Mouse (Mus musculus): ENCODE data around the gene Pcsk5.

The Pcsk5 gene

GRCm38 (mm10) chr19:17837471-17837859 lies at the start of gene Pcsk5:
TSS of gene Pcsk5 (minus strand) at chr19:17837632.
- DNase-seq (ENCODE audit: low spot score in 2 of 2) = peak in 1 of 2 experiments; percentile 84

GRCm38 (mm10) chr19:17875804-17876203 lies 38.4 kb upstream of the Pcsk5 start:
- no peak for DNase-seq (ENCODE audit: low spot score in 2 of 2)

DNA sequence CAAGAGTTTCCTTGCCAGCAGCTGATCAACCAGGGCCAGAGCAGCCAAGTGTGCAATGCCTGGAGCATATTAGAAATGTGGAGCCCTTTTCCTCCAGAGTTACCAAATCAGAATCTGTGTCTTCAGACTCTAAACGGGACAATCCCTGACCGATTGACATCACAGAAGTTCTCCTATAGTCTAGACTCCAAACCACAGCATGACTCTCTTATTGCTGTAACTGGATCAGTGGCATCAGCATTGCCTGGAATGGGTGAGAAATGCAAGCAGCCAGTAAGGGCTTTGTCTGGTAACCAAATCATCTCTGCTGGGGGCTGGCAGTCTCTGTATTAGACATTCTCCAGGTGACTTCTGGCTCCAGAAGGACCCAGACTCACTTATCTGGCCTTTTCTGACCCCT lies 37.0 kb upstream of the Pcsk5 start:
- DNase-seq (ENCODE audit: low spot score in 2 of 2) = no peak

- no peak for DNase-seq (ENCODE audit: low spot score in 2 of 2)
These were observed 36.3 kb upstream of the Pcsk5 start for GRCm38 (mm10) chr19:17873755-17874154.

DNA sequence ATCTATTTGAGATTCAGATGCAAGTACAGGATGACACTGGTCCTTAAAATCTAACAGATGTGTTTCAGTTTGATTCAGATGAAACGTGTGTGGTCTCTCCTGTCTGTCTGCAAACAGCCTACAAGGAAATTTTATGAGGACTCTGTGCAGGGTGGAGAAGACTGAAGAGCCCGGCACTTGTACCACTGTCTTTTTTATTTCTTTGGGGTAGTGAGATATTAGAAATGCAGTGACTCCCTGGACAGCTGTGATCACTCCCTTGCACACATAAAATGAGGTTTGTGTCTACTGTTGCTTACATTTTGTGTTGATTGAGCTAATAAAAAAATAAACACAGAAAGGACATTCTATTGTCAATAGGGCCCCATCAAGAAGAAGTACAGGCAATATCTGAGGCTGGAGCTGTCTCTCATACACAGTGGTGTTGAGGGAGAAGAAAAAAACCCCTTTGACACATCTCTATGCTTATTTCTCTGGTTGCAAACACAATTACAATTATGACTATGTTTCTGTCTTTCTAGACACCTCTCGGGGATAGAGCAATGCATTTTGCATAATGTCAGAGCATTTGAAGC lies 29.0 kb upstream of the Pcsk5 start:
- no peak for DNase-seq (ENCODE audit: low spot score in 2 of 2)

DNA sequence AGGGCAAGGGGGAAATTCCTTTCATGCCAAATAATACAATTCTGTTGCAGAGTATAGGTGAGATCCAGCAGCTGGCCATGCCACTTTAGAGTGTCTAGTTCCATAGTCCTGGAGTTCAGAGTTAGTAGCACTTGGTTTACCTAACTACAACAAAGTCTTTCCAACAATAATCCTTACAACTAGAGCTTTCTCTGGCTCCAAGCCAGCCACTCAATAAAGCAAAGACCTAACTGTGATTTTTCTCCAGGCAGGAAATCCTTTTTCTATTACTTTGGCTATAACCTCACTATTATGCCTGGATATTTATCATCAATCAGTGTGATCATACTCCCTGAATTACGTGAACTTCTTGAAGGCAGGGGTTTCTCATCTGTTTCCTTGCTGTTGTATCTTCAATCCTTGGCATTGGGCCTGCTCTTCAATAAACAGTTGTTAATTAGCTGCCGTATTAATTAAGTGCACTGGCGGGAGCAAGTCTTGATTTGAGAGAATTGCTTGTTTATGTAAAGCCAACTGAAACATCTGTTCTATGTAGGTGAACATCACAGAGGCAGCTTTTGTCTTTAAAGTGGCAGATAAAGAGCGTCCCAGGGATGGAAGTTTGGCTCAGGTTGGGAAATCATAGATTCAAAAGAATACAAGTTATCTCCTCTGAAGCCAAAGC lies 23.1 kb upstream of the Pcsk5 start:
- DNase-seq (ENCODE audit: low spot score in 2 of 2) = no peak

GRCm38 (mm10) chr19:17856741-17857140 lies 19.3 kb upstream of the Pcsk5 start:
- DNase-seq (ENCODE audit: low spot score in 2 of 2) = no peak

DNA sequence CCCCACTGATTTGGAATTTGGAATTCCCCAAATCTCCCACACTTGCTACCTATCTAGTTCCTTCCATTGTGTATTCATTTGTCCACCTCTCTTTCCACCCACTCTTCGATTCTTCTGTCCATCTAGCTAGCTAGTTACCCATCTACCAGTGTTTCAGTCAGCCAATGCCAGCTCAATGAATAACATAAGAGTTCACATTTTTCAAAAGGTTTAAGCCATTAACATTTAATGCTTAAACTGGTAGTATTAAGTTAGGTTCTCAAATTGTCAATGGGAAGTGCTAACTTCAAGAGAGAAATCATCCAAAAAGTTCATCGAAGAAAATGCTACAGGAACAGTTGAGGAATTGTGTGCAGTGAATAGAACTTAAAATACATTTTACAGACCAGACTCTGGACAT lies 11.0 kb upstream of the Pcsk5 start:
- DNase-seq (ENCODE audit: low spot score in 2 of 2) = no peak

DNA sequence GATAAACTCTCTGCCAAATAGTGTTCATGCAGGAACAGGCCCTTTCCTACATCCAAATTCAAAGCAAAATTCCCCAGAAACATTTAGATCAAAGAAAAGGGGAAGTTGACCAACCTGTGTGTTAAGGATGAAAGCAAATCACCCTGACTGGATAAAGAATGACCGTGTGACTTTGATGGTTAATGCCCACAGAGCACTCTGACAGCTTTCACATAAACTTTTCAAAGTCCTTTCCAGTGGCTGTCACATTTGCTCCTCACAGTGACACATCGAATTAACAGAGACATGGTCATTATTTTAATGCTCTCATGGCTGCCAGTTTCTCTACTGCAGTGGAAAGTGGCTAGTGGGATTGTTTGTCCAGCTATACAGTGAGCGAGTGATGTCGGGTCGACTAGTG lies 8.5 kb upstream of the Pcsk5 start:
- no peak for DNase-seq (ENCODE audit: low spot score in 2 of 2)

DNA sequence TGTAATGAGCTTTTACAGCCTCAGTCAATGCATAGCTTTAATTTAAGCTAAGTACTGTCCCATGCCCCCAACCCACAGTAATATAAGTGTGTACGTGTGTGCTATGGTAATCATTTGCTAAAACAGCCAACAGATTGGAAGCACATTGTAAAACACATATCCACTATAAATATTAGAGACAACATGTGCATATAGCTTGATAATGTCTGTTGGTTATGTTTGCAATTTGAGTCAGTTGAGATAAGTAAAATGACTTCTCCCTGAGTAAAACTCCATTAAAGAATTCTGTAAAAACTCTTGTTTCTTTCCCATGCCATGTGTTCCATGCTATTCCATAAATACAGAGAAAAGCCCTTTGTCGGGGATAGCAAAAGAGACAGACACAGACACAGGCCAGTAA lies 4.2 kb upstream of the Pcsk5 start:
- DNase-seq (ENCODE audit: low spot score in 2 of 2) = no peak

- no peak for DNase-seq (ENCODE audit: low spot score in 2 of 2)
These were observed 2.4 kb upstream of the Pcsk5 start for GRCm38 (mm10) chr19:17839856-17840255.

GRCm38 (mm10) chr19:17836566-17837470 lies 614 bp downstream of the Pcsk5 start:
- DNase-seq (ENCODE audit: low spot score in 2 of 2) = peak; percentile 10 to 63

DNA sequence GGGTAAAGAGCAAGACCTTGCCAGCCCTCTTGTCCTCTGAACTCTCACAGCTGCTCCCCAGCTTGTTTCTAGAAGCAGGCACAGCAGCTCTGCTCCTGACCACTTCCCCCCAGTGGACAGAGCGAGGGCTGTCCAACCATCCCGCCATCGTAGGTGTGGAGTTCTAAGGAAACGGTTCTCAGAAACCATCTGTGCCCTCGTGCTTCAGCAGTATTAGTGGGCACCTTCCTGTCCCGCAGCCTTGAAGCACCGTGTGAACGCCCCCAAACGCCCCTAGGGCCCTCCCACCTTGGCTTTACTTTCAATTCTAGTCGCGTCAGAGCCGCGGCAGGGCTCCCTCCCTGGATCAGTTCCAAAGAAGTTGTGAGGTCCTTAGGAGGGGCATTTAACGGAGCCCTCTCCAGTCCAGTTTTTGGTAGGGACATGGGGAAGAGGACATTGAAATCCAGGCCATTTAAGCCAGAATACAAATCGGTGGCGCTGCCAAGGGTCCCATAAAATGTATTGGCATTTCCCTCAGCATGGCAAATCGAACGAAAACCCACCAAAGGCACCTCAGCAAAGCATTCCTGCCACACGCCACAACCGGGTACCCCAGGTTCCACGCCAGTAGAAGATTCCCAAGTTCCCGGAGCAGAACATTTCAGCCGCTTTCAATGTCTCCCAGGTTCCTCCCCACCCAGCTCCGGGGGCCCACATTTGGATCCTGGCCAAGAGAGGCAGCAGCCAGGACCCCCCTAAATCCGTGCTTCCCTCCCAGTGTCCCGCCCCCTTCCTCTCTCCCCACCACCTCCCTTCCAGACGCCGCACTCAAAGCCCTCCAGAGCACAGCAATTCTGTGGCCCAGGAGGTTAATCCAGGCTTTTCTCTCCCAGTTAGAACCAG lies 1.5 kb downstream of the Pcsk5 start:
- peak; percentile 6 to 13 for DNase-seq (ENCODE audit: low spot score in 2 of 2)

DNA sequence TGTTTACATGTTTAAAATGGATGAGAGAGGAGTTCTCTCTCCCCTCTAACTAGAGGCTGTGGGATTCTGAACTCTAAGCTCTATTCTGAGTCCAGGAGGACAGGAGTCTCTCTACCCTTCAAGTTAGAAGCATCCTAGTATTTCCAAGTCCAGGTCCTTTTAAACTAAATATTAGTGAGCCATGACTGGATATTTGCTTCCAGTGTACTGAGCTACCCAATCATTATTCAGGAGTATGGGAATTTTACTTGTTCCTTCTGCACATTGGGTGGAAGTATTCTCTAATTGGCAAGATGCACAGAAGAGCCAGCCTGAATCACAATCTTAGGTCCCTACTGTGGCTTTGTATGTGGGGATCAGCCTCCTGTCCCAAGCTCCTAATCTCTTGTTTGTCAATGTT lies 2.5 kb downstream of the Pcsk5 start:
- no peak for DNase-seq (ENCODE audit: low spot score in 2 of 2)

DNA sequence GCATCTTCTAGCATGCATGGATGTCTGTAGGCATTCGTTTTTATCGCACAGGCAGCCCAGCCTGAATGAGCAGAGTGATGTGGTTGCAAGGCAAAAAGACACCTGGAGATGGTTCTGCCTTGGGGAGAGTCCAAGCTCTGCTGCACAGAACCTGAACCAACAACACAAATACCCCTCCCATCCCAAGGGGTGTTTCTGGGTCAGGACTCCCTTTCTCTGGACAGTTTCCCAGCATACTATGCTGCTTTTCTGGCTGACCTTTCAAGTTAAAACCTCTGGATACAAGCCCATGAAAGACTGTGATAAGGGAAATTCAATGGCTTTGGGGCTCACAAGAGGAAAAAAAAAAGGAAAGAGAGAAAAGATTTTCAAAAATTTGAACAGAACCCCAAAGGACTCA lies 6.1 kb downstream of the Pcsk5 start:
- DNase-seq (ENCODE audit: low spot score in 2 of 2) = peak in 1 of 2 experiments; percentile 1

GRCm38 (mm10) chr19:17828414-17828813 lies 9.0 kb downstream of the Pcsk5 start:
- no peak for DNase-seq (ENCODE audit: low spot score in 2 of 2)

GRCm38 (mm10) chr19:17826694-17827093 lies 10.7 kb downstream of the Pcsk5 start:
- no peak for DNase-seq (ENCODE audit: low spot score in 2 of 2)

- no peak for DNase-seq (ENCODE audit: low spot score in 2 of 2)
These were observed 17.4 kb downstream of the Pcsk5 start for GRCm38 (mm10) chr19:17820046-17820445.

- DNase-seq (ENCODE audit: low spot score in 2 of 2) = no peak
These were observed 18.4 kb downstream of the Pcsk5 start for GRCm38 (mm10) chr19:17819081-17819480.

GRCm38 (mm10) chr19:17815062-17815461 lies 22.4 kb downstream of the Pcsk5 start:
- no peak for DNase-seq (ENCODE audit: low spot score in 2 of 2)

GRCm38 (mm10) chr19:17813449-17813990 lies 23.9 kb downstream of the Pcsk5 start:
- no peak for DNase-seq (ENCODE audit: low spot score in 2 of 2)
